Mouse (Mus musculus): ENCODE results near the gene Gm49403.
"Not testable (repeated sequence)": the region's sequence is repeated elsewhere in the genome, so short reads cannot be mapped to it uniquely, and the experiment has no call there.

Gene Gm49403

GRCm38 (mm10) chr19:8883616-8884015 is at the start of gene Gm49403, which contains the start of gene Lbhd1:
TSS of gene Gm49403 (plus strand) at chr19:8883930.
TSS of gene Lbhd1 (plus strand) at chr19:8883732.
- no peak for DNase-seq (ENCODE audit: low spot score in 2 of 2)

GRCm38 (mm10) chr19:8836327-8836726 is 47.4 kb upstream of the Gm49403 start:
- DNase-seq (ENCODE audit: low spot score in 2 of 2): not testable (repeated sequence)

- peak; percentile 68 to 77 for DNase-seq (ENCODE audit: low spot score in 2 of 2)
Measured at GRCm38 (mm10) chr19:8837251-8837791, 46.4 kb upstream of the Gm49403 start, which contains the start of gene Bscl2. TSS of gene Bscl2 (plus strand) at chr19:8837467.

GRCm38 (mm10) chr19:8838041-8838730 is 45.5 kb upstream of the Gm49403 start:
- no peak for DNase-seq (ENCODE audit: low spot score in 2 of 2)

GRCm38 (mm10) chr19:8839103-8839907 is 44.4 kb upstream of the Gm49403 start, which contains the start of gene Gng3:
TSS of gene Gng3 (minus strand) at chr19:8839194.
- DNase-seq (ENCODE audit: low spot score in 2 of 2): no peak

- DNase-seq (ENCODE audit: low spot score in 2 of 2): peak; percentile 58 to 70
Measured at GRCm38 (mm10) chr19:8839908-8840791, 43.6 kb upstream of the Gm49403 start.

- DNase-seq (ENCODE audit: low spot score in 2 of 2): no peak
Measured at GRCm38 (mm10) chr19:8841012-8841411, 42.7 kb upstream of the Gm49403 start.

- no peak for DNase-seq (ENCODE audit: low spot score in 2 of 2)
Measured at GRCm38 (mm10) chr19:8842961-8843360, 40.8 kb upstream of the Gm49403 start.

GRCm38 (mm10) chr19:8844371-8845129 is 39.2 kb upstream of the Gm49403 start:
- DNase-seq (ENCODE audit: low spot score in 2 of 2): peak; percentile 51 to 75

- DNase-seq (ENCODE audit: low spot score in 2 of 2): no peak
Measured at GRCm38 (mm10) chr19:8848356-8848755, 35.4 kb upstream of the Gm49403 start.

GRCm38 (mm10) chr19:8850402-8850901 is 33.3 kb upstream of the Gm49403 start, which contains the start of gene Lrrn4cl:
TSS of gene Lrrn4cl (plus strand) at chr19:8850768.
- no peak for DNase-seq (ENCODE audit: low spot score in 2 of 2)

GRCm38 (mm10) chr19:8851639-8852038 is 32.1 kb upstream of the Gm49403 start:
- no peak for DNase-seq (ENCODE audit: low spot score in 2 of 2)

GRCm38 (mm10) chr19:8852236-8852928 is 31.3 kb upstream of the Gm49403 start:
- DNase-seq (ENCODE audit: low spot score in 2 of 2): no peak

- DNase-seq (ENCODE audit: low spot score in 2 of 2): no peak
Measured at GRCm38 (mm10) chr19:8853117-8853516, 30.6 kb upstream of the Gm49403 start.

- peak in 1 of 2 experiments; percentile 30 for DNase-seq (ENCODE audit: low spot score in 2 of 2)
Measured at GRCm38 (mm10) chr19:8857689-8858088, 26.0 kb upstream of the Gm49403 start.

GRCm38 (mm10) chr19:8859018-8859417 is 24.7 kb upstream of the Gm49403 start:
- DNase-seq (ENCODE audit: low spot score in 2 of 2): peak in 1 of 2 experiments; percentile 33

- DNase-seq (ENCODE audit: low spot score in 2 of 2): no peak
Measured at GRCm38 (mm10) chr19:8864265-8864664, 19.5 kb upstream of the Gm49403 start.

- not testable (repeated sequence) for DNase-seq (ENCODE audit: low spot score in 2 of 2)
Measured at GRCm38 (mm10) chr19:8870381-8870780, 13.3 kb upstream of the Gm49403 start.

- no peak for DNase-seq (ENCODE audit: low spot score in 2 of 2)
Measured at GRCm38 (mm10) chr19:8870838-8871237, 12.9 kb upstream of the Gm49403 start.
